Mouse (Mus musculus): ENCODE results near the gene Ang2. TPM values are rescaled to one million over a fixed set of nuclear protein-coding genes. Genes with fewer than 3 reads are reported as not detected.

Gene Ang2
- total RNA-seq, 2 experiments from 2014 or later, result not detected

DNA sequence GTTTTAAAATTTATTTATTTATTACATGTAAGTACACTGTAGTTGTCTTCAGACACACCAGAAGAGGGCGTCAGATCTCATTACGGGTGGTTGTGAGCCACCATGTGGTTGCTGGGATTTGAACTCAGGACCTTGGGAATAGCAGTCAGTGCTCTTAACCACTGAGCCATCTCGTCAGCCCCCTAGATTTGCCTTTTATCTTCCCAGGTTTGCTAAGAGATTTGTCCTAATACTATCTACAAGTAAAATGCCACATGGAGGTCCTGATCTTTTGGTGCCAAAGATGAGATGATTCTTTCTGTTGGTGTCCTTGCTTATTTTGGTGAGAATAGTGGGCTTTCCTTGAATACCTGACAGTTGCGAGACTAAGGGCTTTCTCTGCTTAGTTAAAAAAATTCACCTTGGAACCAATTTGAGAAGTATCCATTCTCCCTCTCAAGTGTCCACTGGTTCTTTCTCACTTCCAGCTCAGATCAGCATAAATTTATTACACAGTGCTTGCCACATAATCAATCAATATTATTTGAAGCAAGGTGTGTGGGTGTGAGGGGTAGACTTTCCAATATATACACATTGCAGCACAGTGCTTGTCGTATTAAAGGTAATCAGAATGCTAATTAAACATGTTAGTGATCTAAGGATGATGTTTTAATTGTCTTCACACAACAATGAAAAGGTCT is 42.8 kb downstream of the Ang2 start:
- DNase-seq (ENCODE audit: low spot score in 2 of 2), result no peak
- intact Hi-C loops (cut with DNase I), result no loop called here

DNA sequence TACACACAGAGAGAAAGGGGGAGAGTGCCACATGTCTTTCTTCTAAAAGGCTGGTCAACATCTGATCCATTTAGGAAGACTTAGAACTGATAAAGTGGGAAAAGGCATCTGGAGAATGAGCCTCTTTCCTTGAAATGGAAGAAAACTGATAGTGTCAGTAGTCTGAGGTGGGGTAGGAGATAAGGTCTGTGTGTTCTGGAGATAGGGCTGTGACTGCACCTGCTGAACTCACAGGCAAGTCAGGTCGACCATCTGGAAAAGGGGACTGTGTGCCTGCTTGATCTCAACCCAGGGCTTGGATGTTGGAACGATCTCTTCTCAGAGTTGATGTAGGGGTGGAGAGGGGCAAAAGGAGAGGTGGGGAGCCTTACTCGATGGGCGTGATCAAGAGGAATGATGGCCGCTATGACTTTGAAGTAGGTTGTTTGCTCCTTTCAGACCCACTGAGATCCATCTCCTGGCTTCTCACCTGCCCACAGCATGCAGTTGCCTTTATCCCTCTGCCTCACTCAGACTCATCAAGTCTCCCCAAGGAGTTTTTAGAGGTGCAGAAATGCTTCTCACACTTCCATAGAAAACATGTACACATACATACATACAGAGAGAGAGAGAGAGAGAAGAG is 46.6 kb downstream of the Ang2 start:
- intact Hi-C loops (cut with DNase I), result no loop called here
- DNase-seq (ENCODE audit: low spot score in 2 of 2), result no peak

DNA sequence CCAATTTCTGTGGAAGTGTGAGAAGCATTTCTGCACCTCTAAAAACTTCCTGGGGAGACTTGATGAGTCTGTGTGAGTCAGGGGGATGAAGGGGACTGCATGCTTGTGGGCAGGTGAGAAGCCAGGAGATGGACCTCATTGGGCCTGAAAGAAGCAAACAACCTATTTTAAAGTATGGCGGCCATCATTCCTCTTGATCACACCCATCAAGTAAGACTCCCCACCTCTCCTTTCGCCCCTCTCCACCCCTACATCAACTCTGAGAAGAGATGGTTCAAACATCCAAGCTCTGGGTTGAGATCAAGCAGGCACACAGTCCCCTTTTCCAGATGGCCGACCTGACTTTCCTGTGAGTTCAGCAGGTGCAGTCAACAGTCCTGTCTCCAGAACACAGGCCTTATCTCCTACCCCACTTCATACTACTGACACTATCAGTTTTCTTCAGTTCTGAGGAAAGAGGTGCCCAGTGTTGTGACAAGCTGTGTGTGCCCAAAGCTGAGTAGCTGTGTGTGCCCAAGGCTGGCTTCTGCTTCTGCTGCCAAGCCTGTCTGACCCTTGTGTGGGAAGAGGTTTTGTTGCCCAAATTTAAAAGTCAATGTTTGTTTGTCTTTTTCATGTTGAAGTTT is 48.6 kb downstream of the Ang2 start:
- intact Hi-C loops (cut with DNase I), result no loop called here

DNA sequence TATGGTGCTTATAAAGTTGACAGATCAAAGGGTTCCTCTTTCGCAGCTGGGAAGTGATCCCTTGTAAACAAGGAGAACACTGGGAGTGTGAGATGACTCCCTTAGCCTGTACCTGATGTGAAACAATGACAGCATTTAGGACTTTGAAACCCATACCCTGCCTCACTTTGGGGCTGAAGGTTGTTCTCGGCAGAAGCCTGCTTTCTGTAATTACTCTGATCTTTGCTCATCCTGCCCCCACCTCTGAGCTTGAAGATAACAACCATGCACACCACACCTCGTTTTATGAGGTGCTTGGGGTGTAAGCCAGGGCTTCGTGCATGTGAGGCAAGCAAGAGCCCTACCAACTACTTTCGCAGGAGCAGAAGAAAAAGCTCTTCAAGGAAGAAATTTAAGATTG is 49.8 kb downstream of the Ang2 start:
- intact Hi-C loops (cut with DNase I), result no loop called here
- no peak for DNase-seq (ENCODE audit: low spot score in 2 of 2)

More for the DNA sequence above, 48.6 kb downstream of the Ang2 start:
- no peak for DNase-seq (ENCODE audit: low spot score in 2 of 2)

DNA sequence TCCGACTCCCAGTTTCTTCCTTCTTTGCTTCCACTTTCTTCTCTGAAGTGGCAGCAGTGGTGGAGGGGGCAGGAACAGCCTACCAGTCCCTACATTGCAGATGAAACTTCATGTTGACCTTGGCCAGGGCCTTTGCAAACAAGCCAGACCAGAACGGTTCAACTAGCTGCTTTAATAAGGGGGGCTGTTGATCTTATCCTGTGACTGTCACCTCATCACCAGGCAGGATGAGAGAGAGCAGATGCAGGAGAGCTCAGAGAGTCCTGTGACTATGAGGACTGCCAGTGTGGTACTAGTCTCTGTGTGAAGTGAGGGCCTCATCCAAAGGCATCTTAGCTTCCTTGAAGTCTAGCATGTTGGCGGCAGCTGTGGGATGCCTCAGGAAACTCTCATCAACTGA is 50.9 kb downstream of the Ang2 start:
- intact Hi-C loops (cut with DNase I), result no loop called here
- DNase-seq (ENCODE audit: low spot score in 2 of 2), result no peak

DNA sequence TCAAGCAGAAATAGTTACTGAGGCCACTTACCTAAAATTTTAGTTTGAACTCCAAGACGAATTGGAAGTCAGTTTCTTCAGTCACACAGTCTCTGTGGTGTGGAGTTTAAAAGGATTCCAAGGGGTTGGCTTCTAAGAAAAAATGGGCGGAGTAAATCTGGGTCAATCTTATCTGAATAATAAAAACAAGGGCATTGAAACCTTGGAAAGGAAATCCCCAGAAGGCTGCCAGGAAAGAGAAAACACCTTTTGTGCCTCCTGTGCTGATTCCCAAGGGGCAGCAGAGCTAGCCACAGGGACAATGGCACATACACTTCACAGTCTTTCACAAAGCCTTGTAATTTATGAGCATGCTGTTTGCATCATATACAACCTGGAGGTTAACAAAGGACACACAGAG is 52.3 kb downstream of the Ang2 start, which contains the start of gene Rnase1:
Rnase1 (minus strand) TSS at position 101 of the 400 bp plus-strand sequence.
- intact Hi-C loops (cut with DNase I), result no loop called here
- no peak for DNase-seq (ENCODE audit: low spot score in 2 of 2)

DNA sequence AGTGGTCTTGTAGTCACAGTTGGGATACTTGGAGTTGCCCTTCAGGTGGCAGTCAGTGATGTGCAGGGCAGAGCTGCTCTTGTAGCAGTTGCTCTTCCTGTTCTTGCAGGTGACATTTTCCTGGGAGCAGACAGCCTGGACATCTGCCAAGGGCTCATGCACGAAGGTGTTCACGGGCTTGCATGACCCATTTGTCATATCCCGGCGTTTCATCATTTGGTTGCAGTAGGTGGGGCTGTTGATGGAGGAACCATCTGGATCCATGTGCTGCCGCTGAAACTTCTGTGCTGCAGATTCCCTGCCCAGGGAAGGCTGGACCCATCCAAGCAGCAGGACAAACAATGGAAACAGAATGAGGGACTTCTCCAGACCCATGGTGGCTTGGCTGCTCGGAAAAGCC is 53.4 kb downstream of the Ang2 start:
- intact Hi-C loops (cut with DNase I), result no loop called here
- no peak for DNase-seq (ENCODE audit: low spot score in 2 of 2)

Other genes starting within 250 kb of the Ang2 start
- 1 to 10 TPM in 1 of 2 experiments, under 1 TPM in 1; 0.68 to 1.5 TPM for gene Pnp2, start 243.2 kb downstream of the Ang2 start, total RNA-seq (2021)
- under 1 TPM in 1 of 2 experiments, not detected in 1; 0.30 TPM for gene Rnase10, start 191.4 kb downstream of the Ang2 start, total RNA-seq (2021)
- not detected for gene Rnase9, start 157.3 kb downstream of the Ang2 start, total RNA-seq (2021)
- gene Rnase11, start 149.0 kb downstream of the Ang2 start, total RNA-seq (2021), result not detected
- not detected for gene Rnase12, start 141.5 kb downstream of the Ang2 start, total RNA-seq (2021)
- gene Olfr750, start 124.7 kb downstream of the Ang2 start, total RNA-seq (2021), result not detected
- gene Rnase4, start 108.1 kb downstream of the Ang2 start, total RNA-seq (2021), result 10 to 100 TPM; 19.0 to 20.1 TPM
- gene Ang, start 108.0 kb downstream of the Ang2 start, total RNA-seq (2021), result 1 to 10 TPM; 2.9 to 4.1 TPM
- not detected for gene Eddm3b, start 84.7 kb downstream of the Ang2 start, total RNA-seq (2021)
- not detected for gene Rnase6, start 75.2 kb downstream of the Ang2 start, total RNA-seq (2021)
- under 1 TPM in 1 of 2 experiments, not detected in 1; 0.48 TPM for gene Rnase1, start 52.4 kb downstream of the Ang2 start, total RNA-seq (2021)
- not detected for gene Rnase2b, start 36.9 kb downstream of the Ang2 start, total RNA-seq (2021)
- gene Ear14, start 4.2 kb upstream of the Ang2 start, total RNA-seq (2021), result not detected
- not detected for gene Rnase2a, start 57.0 kb upstream of the Ang2 start, total RNA-seq (2021)
- not detected for gene Gm7247, start 162.6 kb upstream of the Ang2 start, total RNA-seq (2021)
- gene Vmn2r88, start 211.7 kb upstream of the Ang2 start, total RNA-seq (2021), result not detected

Data from left cerebral cortex, postnatal 14 days (tissue).